Mouse (Mus musculus) G1E (cell line): ENCODE measurements around the gene Vmn1r224. TPM values are rescaled to one million over a fixed set of nuclear protein-coding genes. Genes with fewer than 3 reads are reported as not detected.

Experiments used
- ATAC-seq: 2 replicates; pipeline ENCODE4 v1.8.0; 2016; ENCODE audit warnings: mild to moderate bottlenecking; ENCODE audit not compliant: insufficient number of reproducible peaks, poor library complexity, low FRiP score, severe bottlenecking; ENCODE audit errors: extremely low read depth
- DNase-seq: peaks from one replicate; pipeline ENCODE4 v3.0.0; 2012; ENCODE audit warnings: low spot score
- H3K27me3 ChIP-seq: 2 replicates; pipeline ENCODE4 v1.6.1; 2012; ENCODE audit warnings: mild to moderate bottlenecking, low read length, inconsistent platforms; ENCODE audit not compliant: insufficient read depth
- H3K36me3 ChIP-seq: replicated peaks from 2 replicates; pipeline ENCODE3; 2012; ENCODE audit warnings: mild to moderate bottlenecking, inconsistent platforms
- H3K4me1 ChIP-seq: 2 replicates; pipeline ENCODE4 v1.6.1; 2012; ENCODE audit warnings: low read depth, low read length, inconsistent platforms, mixed read lengths; ENCODE audit not compliant: insufficient read depth
- H3K4me3 ChIP-seq: 2 replicates; pipeline ENCODE4 v1.5.1; 2012; ENCODE audit warnings: low read depth, mild to moderate bottlenecking, inconsistent platforms, low read length, moderate library complexity, mixed read lengths
- H3K9me3 ChIP-seq: replicated peaks from 2 replicates; pipeline ENCODE4 v1.6.1; 2012; ENCODE audit warnings: inconsistent platforms
- CTCF ChIP-seq: IDR thresholded peaks from 2 replicates; pipeline ENCODE4 v1.5.1; 2012; ENCODE audit warnings: low read depth, low read length, inconsistent platforms, mixed read lengths
- GATA1 ChIP-seq: IDR thresholded peaks from 2 replicates; pipeline ENCODE4 v1.6.1; 2012; ENCODE audit warnings: borderline replicate concordance, low read length, inconsistent platforms, mixed read lengths
- GATA2 ChIP-seq: IDR thresholded peaks from 2 replicates; pipeline ENCODE4 v1.6.1; 2012; ENCODE audit warnings: low read depth, low read length, inconsistent platforms, borderline replicate concordance
- POLR2AphosphoS5 ChIP-seq: IDR thresholded peaks from 2 replicates; pipeline ENCODE4 v1.6.1; 2012; ENCODE audit warnings: low read depth, low read length, inconsistent platforms; ENCODE audit not compliant: insufficient replicate concordance
- TAL1 ChIP-seq: conservative IDR thresholded peaks from 2 replicates; pipeline ENCODE4 v1.6.1; 2012; ENCODE audit warnings: low read depth, low read length, inconsistent platforms, mixed read lengths
- polyA plus RNA-seq: library from polyadenylated mRNA; stranded (reverse); fragments of >175 nt; gene quantifications from 2 replicates; pipeline ENCODE4 v1.2.3, GENCODE M21; 2012
- total RNA-seq, 2 experiments: library from RNA; stranded (forward) in 1 of 2; stranded (reverse) in 1 of 2; fragments of 200-1000 nt in 1 of 2; fragments of >200 nt in 1 of 2; fragmentation: Nextera tagmentation in 1 of 2; gene quantifications; 2 replicates each; pipeline ENCODE4 v1.2.3; 2014 to 2017

Vmn1r224 gene
- total RNA-seq (2014; fragmentation: Nextera tagmentation), result not detected in 2 replicates
- total RNA-seq (2017), result 0.05 and 0.12 TPM in 2 replicates
- not detected in 2 replicates for polyA plus RNA-seq

DNA sequence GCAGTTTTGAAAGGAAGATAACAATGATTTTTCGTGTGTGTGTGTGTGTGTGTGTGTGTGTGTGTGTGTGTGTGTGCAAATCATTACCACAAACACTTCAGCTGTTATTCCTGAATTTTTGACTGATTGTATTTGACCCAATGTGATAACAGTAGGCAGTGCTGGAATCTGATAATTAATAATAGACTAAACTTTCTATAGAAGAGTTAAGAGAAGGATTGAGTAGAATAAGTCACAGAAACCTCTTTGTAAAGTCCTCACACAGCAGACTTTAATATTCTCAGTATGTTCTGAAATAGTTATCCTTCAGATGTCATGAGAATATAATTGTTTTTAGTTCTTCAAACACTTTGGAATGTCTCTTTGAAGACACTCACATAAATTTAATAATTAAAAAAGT, at the start of gene Vmn1r224:
Gene Vmn1r224 (plus strand): TSS at position 301 of the 400 bp plus-strand sequence.
- ATAC-seq, result no peak
- H3K36me3 ChIP-seq, result no peaks in the 10 kb centered on the region
- TF ChIP-seq POLR2AphosphoS5, result no peak
- no peak for TF ChIP-seq GATA1
- TF ChIP-seq GATA2, result no peak
- TF ChIP-seq CTCF, result no peak
- no peak for TF ChIP-seq TAL1
- H3K4me3 ChIP-seq, result no peak within 1 kb of the TSS
- H3K9me3 ChIP-seq, result no peaks in the 10 kb centered on the region
- H3K4me1 ChIP-seq, result no peaks in the 10 kb centered on the region
- H3K27me3 ChIP-seq, result no peaks in the 10 kb centered on the region
- DNase-seq, result no peak

DNA sequence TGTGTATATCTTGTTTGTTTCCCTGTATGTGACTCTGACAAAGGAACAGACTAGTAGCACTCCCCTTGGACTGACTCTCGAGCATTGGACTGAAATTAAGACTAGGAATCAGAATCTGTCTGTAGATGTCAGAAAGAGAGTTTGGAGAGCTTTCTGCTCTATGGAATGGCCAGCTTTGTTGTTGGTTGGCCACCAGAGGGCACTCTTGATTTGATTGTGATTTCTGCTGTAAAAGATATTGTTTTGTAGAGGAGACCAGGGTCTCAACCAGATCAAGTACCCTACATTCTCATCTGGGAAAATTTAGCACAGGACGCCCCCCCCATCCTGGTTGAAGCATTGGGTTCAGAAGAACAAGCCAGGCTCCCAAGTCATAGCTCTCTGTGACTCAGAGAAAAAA, 14.8 kb upstream of the Vmn1r224 start:
- TF ChIP-seq GATA2 (no peak), GATA1 (no peak), CTCF (no peak), TAL1 (no peak), POLR2AphosphoS5 (no peak)
- DNase-seq (no peak), ATAC-seq (no peak)
- H3K4me1 ChIP-seq, result no peaks in the 10 kb centered on the region
- H3K27me3 ChIP-seq, result no peaks in the 10 kb centered on the region
- H3K4me3 ChIP-seq, result no peak overlapping the region
- no peaks in the 10 kb centered on the region for H3K36me3 ChIP-seq
- H3K9me3 ChIP-seq, result no peaks in the 10 kb centered on the region

DNA sequence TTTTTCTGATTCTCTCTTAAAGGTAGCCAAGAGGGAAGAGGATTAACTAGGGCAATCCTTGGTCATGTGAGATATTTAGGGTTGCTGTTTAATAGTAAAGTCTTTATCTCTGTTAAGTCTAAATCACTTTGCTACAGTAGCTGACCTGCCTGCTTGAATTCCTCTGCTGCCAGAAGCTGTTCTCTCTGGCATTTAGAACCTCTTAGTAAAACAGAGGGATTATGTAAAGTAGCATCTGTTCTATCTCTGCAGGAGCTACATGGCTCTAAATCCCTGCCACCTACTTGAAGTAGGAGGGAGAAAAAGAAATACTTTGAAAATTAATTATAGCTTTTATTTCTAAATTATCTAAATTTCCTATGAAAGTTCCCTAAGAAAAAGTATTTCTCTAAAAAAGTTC, 25.3 kb downstream of the Vmn1r224 start:
- Histone ChIP-seq H3K36me3 (no peaks in the 10 kb centered on the region), H3K4me1 (no peaks in the 10 kb centered on the region), H3K27me3 (no peaks in the 10 kb centered on the region), H3K4me3 (no peak overlapping the region), H3K9me3 (peaks cover 9% of the 10 kb centered on the region)
- ATAC-seq (no peak), DNase-seq (no peak)
- no peak for TF ChIP-seq POLR2AphosphoS5
- no peak for TF ChIP-seq GATA2
- TF ChIP-seq TAL1, result no peak
- no peak for TF ChIP-seq GATA1
- TF ChIP-seq CTCF, result no peak

DNA sequence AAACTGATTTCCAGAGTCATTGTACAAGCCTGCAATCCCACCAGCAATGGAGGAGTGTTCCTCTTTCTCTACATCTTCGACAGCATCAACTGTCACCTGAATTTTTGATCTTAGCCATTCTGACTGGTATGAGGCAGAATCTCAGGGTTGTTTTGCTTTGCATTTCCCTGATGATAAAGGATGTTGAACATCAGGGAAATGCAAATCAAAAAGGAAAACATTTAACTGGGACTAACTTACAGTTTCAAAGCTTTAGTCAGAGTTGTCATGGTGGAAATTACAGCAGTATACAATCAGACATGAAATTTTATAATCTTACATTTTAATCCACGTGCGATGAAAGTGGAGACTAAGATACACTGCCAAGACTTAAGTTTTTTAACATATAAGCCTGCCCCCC, 59.4 kb downstream of the Vmn1r224 start:
- TF ChIP-seq TAL1, result no peak
- no peak for TF ChIP-seq CTCF
- no peak for TF ChIP-seq POLR2AphosphoS5
- TF ChIP-seq GATA1, result no peak
- TF ChIP-seq GATA2, result no peak
- Histone ChIP-seq H3K4me1 (no peaks in the 10 kb centered on the region), H3K27me3 (no peaks in the 10 kb centered on the region), H3K9me3 (no peaks in the 10 kb centered on the region), H3K4me3 (no peak overlapping the region), H3K36me3 (no peaks in the 10 kb centered on the region)
- ATAC-seq (no peak), DNase-seq (no peak)

Other genes starting within 250 kb of the Vmn1r224 start
- not detected in 2 replicates for gene Fpr-rs6, start 231.0 kb upstream of the Vmn1r224 start, total RNA-seq (2014; fragmentation: Nextera tagmentation)
- not detected in 2 replicates for gene Fpr-rs6, start 231.0 kb upstream of the Vmn1r224 start, total RNA-seq (2017)
- not detected in 2 replicates for gene Fpr-rs6, start 231.0 kb upstream of the Vmn1r224 start, polyA plus RNA-seq
- not detected in 2 replicates for gene Vmn2r105, start 179.1 kb upstream of the Vmn1r224 start, total RNA-seq (2014; fragmentation: Nextera tagmentation)
- gene Vmn2r105, start 179.1 kb upstream of the Vmn1r224 start, total RNA-seq (2017), result 0.06 and 0.11 TPM in 2 replicates
- not detected in 2 replicates for gene Vmn2r105, start 179.1 kb upstream of the Vmn1r224 start, polyA plus RNA-seq
- not detected in 2 replicates for gene Vmn2r106, start 128.6 kb upstream of the Vmn1r224 start, total RNA-seq (2014; fragmentation: Nextera tagmentation)
- not detected in 2 replicates for gene Vmn2r106, start 128.6 kb upstream of the Vmn1r224 start, total RNA-seq (2017)
- gene Vmn2r106, start 128.6 kb upstream of the Vmn1r224 start, polyA plus RNA-seq, result not detected in 2 replicates
- not detected in 2 replicates for gene Vmn2r107, start 68.9 kb upstream of the Vmn1r224 start, total RNA-seq (2014; fragmentation: Nextera tagmentation)
- under 0.01 and 0.06 TPM in 2 replicates for gene Vmn2r107, start 68.9 kb upstream of the Vmn1r224 start, total RNA-seq (2017)
- gene Vmn2r107, start 68.9 kb upstream of the Vmn1r224 start, polyA plus RNA-seq, result not detected in 2 replicates
- gene Vmn2r108, start 67.2 kb downstream of the Vmn1r224 start, total RNA-seq (2014; fragmentation: Nextera tagmentation), result 0.10 TPM in 1 of 2 replicates, not detected in the other
- gene Vmn2r108, start 67.2 kb downstream of the Vmn1r224 start, total RNA-seq (2017), result 0.05 and 0.06 TPM in 2 replicates
- gene Vmn2r108, start 67.2 kb downstream of the Vmn1r224 start, polyA plus RNA-seq, result not detected in 2 replicates
- gene Vmn1r225, start 84.0 kb downstream of the Vmn1r224 start, total RNA-seq (2014; fragmentation: Nextera tagmentation), result not detected in 2 replicates
- under 0.01 TPM in 1 of 2 replicates, not detected in the other for gene Vmn1r225, start 84.0 kb downstream of the Vmn1r224 start, total RNA-seq (2017)
- not detected in 2 replicates for gene Vmn1r225, start 84.0 kb downstream of the Vmn1r224 start, polyA plus RNA-seq
- gene Vmn2r109, start 150.6 kb downstream of the Vmn1r224 start, total RNA-seq (2014; fragmentation: Nextera tagmentation), result not detected in 2 replicates
- 0.06 TPM in 1 of 2 replicates, not detected in the other for gene Vmn2r109, start 150.6 kb downstream of the Vmn1r224 start, total RNA-seq (2017)
- not detected in 2 replicates for gene Vmn2r109, start 150.6 kb downstream of the Vmn1r224 start, polyA plus RNA-seq
- gene Vmn2r110, start 182.3 kb downstream of the Vmn1r224 start, total RNA-seq (2014; fragmentation: Nextera tagmentation), result not detected in 2 replicates
- 0.06 and 0.22 TPM in 2 replicates for gene Vmn2r110, start 182.3 kb downstream of the Vmn1r224 start, total RNA-seq (2017)
- not detected in 2 replicates for gene Vmn2r110, start 182.3 kb downstream of the Vmn1r224 start, polyA plus RNA-seq
- not detected in 2 replicates for gene Fpr-rs3, start 210.7 kb downstream of the Vmn1r224 start, total RNA-seq (2014; fragmentation: Nextera tagmentation)
- 0.33 TPM in 1 of 2 replicates, not detected in the other for gene Fpr-rs3, start 210.7 kb downstream of the Vmn1r224 start, total RNA-seq (2017)
- not detected in 2 replicates for gene Fpr-rs3, start 210.7 kb downstream of the Vmn1r224 start, polyA plus RNA-seq